Mouse (Mus musculus): ENCODE results near the gene Spata2. TPM values are rescaled to one million over a fixed set of nuclear protein-coding genes. Genes with fewer than 3 reads are reported as not detected.

The Spata2 gene
- polyA plus RNA-seq, 1 experiment from 2014 or later = 13.1 TPM

- no peak overlapping the region for H3K9ac ChIP-seq (replicated peaks; ENCODE audit: low read depth, low read length)
- H3K4me1 ChIP-seq (ENCODE audit: control insufficient read depth, insufficient read depth, low read length) = peaks cover 20% of the 10 kb centered on the region
- no peak overlapping the region for H3K4me3 ChIP-seq (ENCODE audit: low read depth, low read length)
- no peak for ATAC-seq (ENCODE audit: insufficient number of reproducible peaks, insufficient read depth, low FRiP score, low read depth)
- H3K4me2 ChIP-seq (replicated peaks; ENCODE audit: low read depth, low read length) = 0 out of 2 replicates have a peak overlapping the region, but pooled peaks have one; percentile 18
- H3K9me3 ChIP-seq (ENCODE audit: control insufficient read depth, low read depth, low read length) = no peaks in the 10 kb centered on the region
- peaks cover 29% of the 10 kb centered on the region for H3K36me3 ChIP-seq (ENCODE audit: control insufficient read depth, insufficient read depth, low read length)
- no peaks in the 10 kb centered on the region for H3K27me3 ChIP-seq (ENCODE audit: control insufficient read depth, insufficient read depth, low read length)
- H3K27ac ChIP-seq (ENCODE audit: low read length) = no peak overlapping the region
- 70% methylated on average over 3 of the region's 3 CpGs for WGBS
Measured at GRCm38 (mm10) chr2:167505127-167505526, 12.4 kb upstream of the Spata2 start.

- Histone ChIP-seq H3K36me3 (ENCODE audit: control insufficient read depth, insufficient read depth, low read length) (peaks cover 19% of the 10 kb centered on the region), H3K9me3 (ENCODE audit: control insufficient read depth, low read depth, low read length) (no peaks in the 10 kb centered on the region), H3K27me3 (ENCODE audit: control insufficient read depth, insufficient read depth, low read length) (no peaks in the 10 kb centered on the region), H3K4me1 (ENCODE audit: control insufficient read depth, insufficient read depth, low read length) (peaks cover 20% of the 10 kb centered on the region), H3K4me2 (replicated peaks; ENCODE audit: low read depth, low read length) (peak overlapping the region; percentile 96), H3K27ac (ENCODE audit: low read length) (peak overlapping the region; percentile 70), H3K9ac (replicated peaks; ENCODE audit: low read depth, low read length) (peak overlapping the region; percentile 75), H3K4me3 (ENCODE audit: low read depth, low read length) (peak overlapping the region; percentile 89)
- ATAC-seq (ENCODE audit: insufficient number of reproducible peaks, insufficient read depth, low FRiP score, low read depth) = peak; percentile 51; the same call in 1 of the 2 replicates
- under 1% methylated on average over 32 of the region's 32 CpGs for WGBS
Measured at GRCm38 (mm10) chr2:167503896-167504349, 11.2 kb upstream of the Spata2 start.

- Histone ChIP-seq H3K27me3 (ENCODE audit: control insufficient read depth, insufficient read depth, low read length) (no peaks in the 10 kb centered on the region), H3K4me2 (replicated peaks; ENCODE audit: low read depth, low read length) (peak overlapping the region; percentile 96), H3K36me3 (ENCODE audit: control insufficient read depth, insufficient read depth, low read length) (peaks cover 13% of the 10 kb centered on the region), H3K9me3 (ENCODE audit: control insufficient read depth, low read depth, low read length) (no peaks in the 10 kb centered on the region), H3K27ac (ENCODE audit: low read length) (peak overlapping the region; percentile 70), H3K9ac (replicated peaks; ENCODE audit: low read depth, low read length) (peak overlapping the region; percentile 75), H3K4me1 (ENCODE audit: control insufficient read depth, insufficient read depth, low read length) (peaks cover 20% of the 10 kb centered on the region), H3K4me3 (ENCODE audit: low read depth, low read length) (peak overlapping the region; percentile 89)
- peak; percentile 90 for ATAC-seq (ENCODE audit: insufficient number of reproducible peaks, insufficient read depth, low FRiP score, low read depth)
- WGBS = under 1% methylated on average over 75 of the region's 85 CpGs
Measured at GRCm38 (mm10) chr2:167503253-167503895, 10.7 kb upstream of the Spata2 start.

GRCm38 (mm10) chr2:167502554-167503252, 10.0 kb upstream of the Spata2 start:
- Histone ChIP-seq H3K4me1 (ENCODE audit: control insufficient read depth, insufficient read depth, low read length) (peaks cover 20% of the 10 kb centered on the region), H3K9ac (replicated peaks; ENCODE audit: low read depth, low read length) (no peak overlapping the region), H3K27ac (ENCODE audit: low read length) (no peak overlapping the region), H3K4me3 (ENCODE audit: low read depth, low read length) (peak overlapping the region; percentile 89), H3K9me3 (ENCODE audit: control insufficient read depth, low read depth, low read length) (no peaks in the 10 kb centered on the region), H3K4me2 (replicated peaks; ENCODE audit: low read depth, low read length) (peak overlapping the region; percentile 96), H3K27me3 (ENCODE audit: control insufficient read depth, insufficient read depth, low read length) (no peaks in the 10 kb centered on the region), H3K36me3 (ENCODE audit: control insufficient read depth, insufficient read depth, low read length) (peaks cover 9% of the 10 kb centered on the region)
- no peak for ATAC-seq (ENCODE audit: insufficient number of reproducible peaks, insufficient read depth, low FRiP score, low read depth)
- 43% methylated on average over 13 of the region's 13 CpGs for WGBS

- Histone ChIP-seq H3K27ac (ENCODE audit: low read length) (no peak overlapping the region), H3K36me3 (ENCODE audit: control insufficient read depth, insufficient read depth, low read length) (peaks cover 3% of the 10 kb centered on the region; the same call in 1 of the 2 replicates), H3K4me1 (ENCODE audit: control insufficient read depth, insufficient read depth, low read length) (no peaks in the 10 kb centered on the region), H3K9ac (replicated peaks; ENCODE audit: low read depth, low read length) (no peak overlapping the region), H3K4me2 (replicated peaks; ENCODE audit: low read depth, low read length) (no peak overlapping the region), H3K4me3 (ENCODE audit: low read depth, low read length) (no peak overlapping the region), H3K27me3 (ENCODE audit: control insufficient read depth, insufficient read depth, low read length) (no peaks in the 10 kb centered on the region), H3K9me3 (ENCODE audit: control insufficient read depth, low read depth, low read length) (no peaks in the 10 kb centered on the region)
- ATAC-seq (ENCODE audit: insufficient number of reproducible peaks, insufficient read depth, low FRiP score, low read depth) = no peak
- 72% methylated on average over 5 of the region's 5 CpGs for WGBS
Measured at GRCm38 (mm10) chr2:167497272-167497671, 4.6 kb upstream of the Spata2 start.

GRCm38 (mm10) chr2:167496437-167496836, 3.8 kb upstream of the Spata2 start:
- H3K27ac ChIP-seq (ENCODE audit: low read length) = no peak overlapping the region
- H3K36me3 ChIP-seq (ENCODE audit: control insufficient read depth, insufficient read depth, low read length) = peaks cover 3% of the 10 kb centered on the region; the same call in 1 of the 2 replicates
- no peak overlapping the region for H3K4me3 ChIP-seq (ENCODE audit: low read depth, low read length)
- no peak for ATAC-seq (ENCODE audit: insufficient number of reproducible peaks, insufficient read depth, low FRiP score, low read depth)
- no peaks in the 10 kb centered on the region for H3K9me3 ChIP-seq (ENCODE audit: control insufficient read depth, low read depth, low read length)
- no peak overlapping the region for H3K9ac ChIP-seq (replicated peaks; ENCODE audit: low read depth, low read length)
- peaks cover 6% of the 10 kb centered on the region for H3K4me1 ChIP-seq (ENCODE audit: control insufficient read depth, insufficient read depth, low read length)
- H3K4me2 ChIP-seq (replicated peaks; ENCODE audit: low read depth, low read length) = no peak overlapping the region
- H3K27me3 ChIP-seq (ENCODE audit: control insufficient read depth, insufficient read depth, low read length) = no peaks in the 10 kb centered on the region
- 81% methylated on average over 7 of the region's 7 CpGs for WGBS

GRCm38 (mm10) chr2:167491757-167492708, 654 bp downstream of the Spata2 start, which contains the start of gene Rnf114:
Gene Rnf114, plus strand, starts transcription at chr2:167492645.
- 3% methylated on average over 52 of the region's 52 CpGs for WGBS
- ATAC-seq (ENCODE audit: insufficient number of reproducible peaks, insufficient read depth, low FRiP score, low read depth) = peak; percentile 23; the same call in 1 of the 2 replicates
- no peaks in the 10 kb centered on the region for H3K27me3 ChIP-seq (ENCODE audit: control insufficient read depth, insufficient read depth, low read length)

More at GRCm38 (mm10) chr2:167491757-167492708, 654 bp downstream of the Spata2 start, which contains the start of gene Rnf114:
- H3K4me1 ChIP-seq (ENCODE audit: control insufficient read depth, insufficient read depth, low read length) = peaks cover 13% of the 10 kb centered on the region
- no peaks in the 10 kb centered on the region for H3K9me3 ChIP-seq (ENCODE audit: control insufficient read depth, low read depth, low read length)
- H3K27ac ChIP-seq (ENCODE audit: low read length) = peak within 1 kb of the TSS; percentile 93
- peaks cover 3% of the 10 kb centered on the region; the same call in 1 of the 2 replicates for H3K36me3 ChIP-seq (ENCODE audit: control insufficient read depth, insufficient read depth, low read length)
- H3K9ac ChIP-seq (replicated peaks; ENCODE audit: low read depth, low read length) = peak within 1 kb of the TSS; percentile 76
- peak within 1 kb of the TSS; percentile 91 for H3K4me2 ChIP-seq (replicated peaks; ENCODE audit: low read depth, low read length)
- H3K4me3 ChIP-seq (ENCODE audit: low read depth, low read length) = peak within 1 kb of the TSS; percentile 75

Measured in stomach, embryonic 14.5 days (tissue).